Mouse (Mus musculus) megakaryocyte, adult 5-6 weeks (primary cell): Measurements from ENCODE around the gene Dpep1. TPM values are rescaled to one million over a fixed set of nuclear protein-coding genes. Genes with fewer than 3 reads are reported as not detected.

Source experiments
- ATAC-seq: 2 replicates; pipeline ENCODE4 v1.8.0; 2016; ENCODE audit warnings: mild to moderate bottlenecking, inconsistent platforms; ENCODE audit not compliant: poor library complexity, severe bottlenecking
- total RNA-seq, 2 experiments: library from RNA; stranded (forward) in 1 of 2; stranded (reverse) in 1 of 2; fragments of 153-499, 151-499 nt in 1 of 2; fragments of 221-1000, 200-1000 nt in 1 of 2; gene quantifications; 2 replicates each; pipeline versions ENCODE4 v1.2.3 to v1.2.4; 2015 to 2017

Gene Dpep1
- total RNA-seq, 2 experiments from 2014 or later, result 0.33 to 0.36 TPM

DNA sequence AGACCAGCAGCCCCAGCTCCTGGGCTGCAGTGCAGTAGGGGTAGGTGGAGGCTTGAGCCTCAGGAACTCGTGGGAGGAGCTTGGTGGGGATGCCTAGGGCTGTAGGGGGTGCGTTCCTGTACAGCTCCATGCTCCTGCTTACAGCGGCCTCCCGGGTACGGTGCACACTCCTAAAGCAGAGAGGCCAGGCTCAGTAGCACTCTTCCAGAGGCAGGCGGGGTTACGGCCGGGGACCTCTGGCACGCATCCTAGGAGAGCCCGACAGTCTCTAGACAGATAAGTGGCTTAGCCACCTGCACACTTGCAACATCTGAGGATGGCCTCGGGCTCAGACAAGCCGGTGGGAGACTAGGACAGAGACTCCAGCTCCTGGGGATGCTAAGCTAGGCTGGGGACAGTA is 59.5 kb downstream of the Dpep1 start:
- no peak for ATAC-seq

DNA sequence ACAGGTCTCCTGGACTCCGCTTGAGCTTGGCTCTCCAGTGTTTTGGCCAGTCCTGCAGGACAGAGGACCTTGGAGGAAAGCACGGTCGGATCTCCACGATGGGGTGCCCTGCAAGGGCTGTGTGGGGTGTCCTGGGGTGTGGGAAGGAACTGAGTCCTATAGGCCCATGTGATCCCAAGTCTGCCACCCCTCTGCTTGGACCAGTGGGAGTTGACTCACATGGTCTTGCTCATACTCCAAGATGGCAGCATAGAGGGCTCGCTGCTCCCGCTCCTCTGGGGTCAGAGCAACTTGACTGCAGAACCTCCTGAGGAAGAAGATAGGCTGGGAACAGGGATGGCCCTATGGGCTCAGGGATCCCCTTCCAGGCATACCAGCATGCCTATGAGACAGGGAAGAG is 61.7 kb downstream of the Dpep1 start:
- no peak for ATAC-seq

DNA sequence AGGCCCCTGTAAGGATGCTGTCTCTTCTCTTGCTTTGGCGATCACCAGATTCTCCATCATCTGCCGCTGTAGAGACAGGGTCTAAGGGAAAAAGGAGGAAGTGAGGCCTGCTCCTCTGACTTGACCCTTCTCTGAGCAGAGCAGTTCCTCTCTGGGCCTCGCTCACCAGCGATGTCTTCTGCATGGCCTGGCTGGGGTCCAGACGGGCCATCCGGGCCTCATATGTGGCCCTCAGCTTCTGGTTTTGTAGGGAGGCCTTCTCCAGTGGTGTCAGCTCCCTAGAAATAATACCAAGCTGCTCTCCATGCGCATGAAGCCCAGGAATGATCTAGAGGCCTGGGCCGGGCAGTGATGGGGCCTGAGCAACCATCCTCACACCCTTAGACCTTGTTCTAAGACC is 62.6 kb downstream of the Dpep1 start:
- peak; percentile 87 for ATAC-seq

DNA sequence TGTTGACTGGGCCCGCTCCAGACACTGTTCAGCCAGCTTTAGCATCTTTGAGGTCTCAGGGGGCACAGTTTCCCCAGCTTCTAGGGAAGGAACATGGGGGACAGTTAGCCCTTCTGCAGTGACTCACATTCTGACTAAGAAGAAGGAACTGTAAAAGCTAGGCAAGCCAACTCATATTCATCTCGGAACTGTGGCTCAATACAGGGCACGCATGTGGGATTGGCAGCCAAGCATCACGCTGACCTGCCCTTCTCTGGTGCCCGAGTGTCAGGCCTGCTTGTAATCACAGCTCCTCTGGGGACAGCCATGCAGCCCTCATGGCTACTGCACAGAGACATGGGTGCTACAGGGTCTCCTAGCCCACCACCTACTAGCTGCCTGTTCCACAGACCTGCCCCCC is 64.9 kb downstream of the Dpep1 start:
- ATAC-seq, result no peak

Other genes starting within 250 kb of the Dpep1 start
- 86.2 and 87.9 TPM in 2 replicates for gene Ankrd11, start 144.0 kb upstream of the Dpep1 start, total RNA-seq (2015)
- 90.5 and 102 TPM in 2 replicates for gene Ankrd11, start 144.0 kb upstream of the Dpep1 start, total RNA-seq (2017)
- gene Spg7, start 123.3 kb upstream of the Dpep1 start, total RNA-seq (2015), result 39.2 and 40.0 TPM in 2 replicates
- gene Spg7, start 123.3 kb upstream of the Dpep1 start, total RNA-seq (2017), result 34.3 and 56.2 TPM in 2 replicates
- 726 and 746 TPM in 2 replicates for gene Rpl13, start 83.9 kb upstream of the Dpep1 start, total RNA-seq (2015)
- gene Rpl13, start 83.9 kb upstream of the Dpep1 start, total RNA-seq (2017), result 1,905 and 2,227 TPM in 2 replicates
- 0.11 TPM in 1 of 2 replicates, not detected in the other for gene Cpne7, start 68.9 kb upstream of the Dpep1 start, total RNA-seq (2015)
- 0.22 and 0.98 TPM in 2 replicates for gene Cpne7, start 68.9 kb upstream of the Dpep1 start, total RNA-seq (2017)
- gene Sult5a1, start 27.9 kb upstream of the Dpep1 start, total RNA-seq (2015), result not detected in 2 replicates
- gene Sult5a1, start 27.9 kb upstream of the Dpep1 start, total RNA-seq (2017), result not detected in 2 replicates
- 21.9 and 24.2 TPM in 2 replicates for gene Chmp1a, start 26.5 kb downstream of the Dpep1 start, total RNA-seq (2015)
- 36.1 and 42.8 TPM in 2 replicates for gene Chmp1a, start 26.5 kb downstream of the Dpep1 start, total RNA-seq (2017)
- 0.09 and 0.11 TPM in 2 replicates for gene Spata33, start 26.6 kb downstream of the Dpep1 start, total RNA-seq (2015)
- gene Spata33, start 26.6 kb downstream of the Dpep1 start, total RNA-seq (2017), result not detected in 2 replicates
- 11.1 and 13.8 TPM in 2 replicates for gene Cdk10, start 38.6 kb downstream of the Dpep1 start, total RNA-seq (2015)
- gene Cdk10, start 38.6 kb downstream of the Dpep1 start, total RNA-seq (2017), result 16.3 and 20.2 TPM in 2 replicates
- 5.4 and 5.5 TPM in 2 replicates for gene Spata2l, start 50.0 kb downstream of the Dpep1 start, total RNA-seq (2015)
- 2.2 and 4.7 TPM in 2 replicates for gene Spata2l, start 50.0 kb downstream of the Dpep1 start, total RNA-seq (2017)
- gene Zfp276, start 68.0 kb downstream of the Dpep1 start, total RNA-seq (2015), result 13.5 and 16.4 TPM in 2 replicates
- 15.7 and 30.6 TPM in 2 replicates for gene Zfp276, start 68.0 kb downstream of the Dpep1 start, total RNA-seq (2017)
- gene Vps9d1, start 68.1 kb downstream of the Dpep1 start, total RNA-seq (2015), result 19.3 and 19.7 TPM in 2 replicates
- 23.8 and 27.7 TPM in 2 replicates for gene Vps9d1, start 68.1 kb downstream of the Dpep1 start, total RNA-seq (2017)
- gene Fanca, start 132.3 kb downstream of the Dpep1 start, total RNA-seq (2015), result 29.5 and 36.3 TPM in 2 replicates
- 37.9 and 50.2 TPM in 2 replicates for gene Fanca, start 132.3 kb downstream of the Dpep1 start, total RNA-seq (2017)
- 0.07 TPM in 1 of 2 replicates, not detected in the other for gene Spire2, start 146.5 kb downstream of the Dpep1 start, total RNA-seq (2015)
- gene Spire2, start 146.5 kb downstream of the Dpep1 start, total RNA-seq (2017), result not detected in 2 replicates
- gene Tcf25, start 187.5 kb downstream of the Dpep1 start, total RNA-seq (2015), result 68.3 and 86.8 TPM in 2 replicates
- gene Tcf25, start 187.5 kb downstream of the Dpep1 start, total RNA-seq (2017), result 187 and 329 TPM in 2 replicates
- not detected in 2 replicates for gene Mc1r, start 220.9 kb downstream of the Dpep1 start, total RNA-seq (2015)
- gene Mc1r, start 220.9 kb downstream of the Dpep1 start, total RNA-seq (2017), result not detected in 2 replicates
- gene Tubb3, start 225.2 kb downstream of the Dpep1 start, total RNA-seq (2015), result 0.89 and 1.0 TPM in 2 replicates
- gene Tubb3, start 225.2 kb downstream of the Dpep1 start, total RNA-seq (2017), result 0.37 and 1.2 TPM in 2 replicates
- gene Def8, start 237.3 kb downstream of the Dpep1 start, total RNA-seq (2015), result 15.2 and 19.6 TPM in 2 replicates
- 24.9 and 27.3 TPM in 2 replicates for gene Def8, start 237.3 kb downstream of the Dpep1 start, total RNA-seq (2017)